Mouse (Mus musculus) large intestine, adult 2 months (tissue): ENCODE results near the gene 2510009E07Rik. TPM values are rescaled to one million over a fixed set of nuclear protein-coding genes. Genes with fewer than 3 reads are reported as not detected.
"Not testable (repeated sequence)": the region's sequence is repeated elsewhere in the genome, so short reads cannot be mapped to it uniquely, and the experiment has no call there.

Experiments
- DNase-seq: peaks from one replicate; pipeline ENCODE4 v3.0.0-alpha.2; 2012; ENCODE audit warnings: low read depth, low spot score
- WGBS: fragments of 180-500 bp; shearing (Covaris S2); methylation state at CpG from one replicate; pipeline ENCODE4 v1.1.7; 2018; 5-methylcytosine and 5-hydroxymethylcytosine counted together
- polyA plus RNA-seq: library from polyadenylated mRNA; depleted of rRNA; stranded (reverse); fragments of >200 nt; gene quantifications from 2 replicates; pipeline ENCODE4 v1.2.3, GENCODE M21; 2012

Gene 2510009E07Rik
- polyA plus RNA-seq, 1 experiment: 5.3 TPM

- DNase-seq: no peak
- 81% methylated on average over 5 of the region's 5 CpGs for WGBS
Measured at GRCm38 (mm10) chr16:21689141-21689540, 5.3 kb downstream of the 2510009E07Rik start.

DNA sequence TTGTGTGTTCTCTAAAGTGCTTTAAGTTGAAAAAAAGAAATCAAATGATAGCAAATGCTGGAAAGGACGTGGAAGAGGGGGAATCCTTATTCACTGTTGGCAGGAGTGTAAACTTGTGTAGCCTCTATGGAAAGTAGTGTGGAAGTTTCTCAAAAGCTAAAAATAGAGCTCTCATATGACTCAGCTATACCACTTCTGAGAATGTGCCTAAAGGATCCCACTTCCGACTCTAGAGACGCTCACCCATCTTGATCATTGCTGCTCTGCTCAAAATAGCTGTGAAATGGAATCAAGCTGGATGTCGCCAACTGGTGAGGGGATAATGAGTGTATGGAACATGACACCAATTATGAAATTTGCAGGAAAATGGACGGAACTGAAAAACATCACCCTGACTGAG is 7.1 kb downstream of the 2510009E07Rik start:
- WGBS: 86% methylated on average over 5 of the region's 5 CpGs
- DNase-seq: no peak

GRCm38 (mm10) chr16:21676791-21677190 is 17.7 kb downstream of the 2510009E07Rik start:
- no peak for DNase-seq
- 91% methylated on average over 7 of the region's 7 CpGs for WGBS

DNA sequence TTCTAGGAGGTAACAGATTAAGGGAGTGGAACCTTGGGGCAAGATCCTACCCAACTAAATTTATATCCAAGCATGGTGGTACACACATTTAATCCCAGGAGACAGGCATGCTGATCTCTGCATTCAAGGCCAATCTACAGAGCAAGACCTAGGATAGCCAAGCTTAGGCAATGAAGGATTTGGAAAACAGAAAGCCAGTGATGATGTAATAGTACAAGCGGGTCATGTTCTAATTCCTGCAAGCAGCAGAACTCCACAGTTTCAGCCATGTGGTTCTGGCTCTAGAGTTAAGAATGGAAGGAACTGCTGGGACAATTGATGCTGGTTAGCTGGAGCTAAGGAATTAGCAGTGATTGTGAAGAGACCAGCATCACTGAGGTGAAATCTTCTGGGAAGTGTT is 20.8 kb downstream of the 2510009E07Rik start:
- not testable (repeated sequence) for DNase-seq

GRCm38 (mm10) chr16:21673046-21673445 is 21.4 kb downstream of the 2510009E07Rik start:
- not testable (repeated sequence) for DNase-seq

More for the DNA sequence above, 20.8 kb downstream of the 2510009E07Rik start:
- WGBS: 93% methylated on average over 1 of the region's 1 CpGs

- DNase-seq: no peak
- 72% methylated on average over 4 of the region's 4 CpGs for WGBS
Measured at GRCm38 (mm10) chr16:21671878-21672277, 22.6 kb downstream of the 2510009E07Rik start.

- no peak for DNase-seq
- 65% methylated on average over 4 of the region's 4 CpGs for WGBS
Measured at GRCm38 (mm10) chr16:21665423-21665986, 29.0 kb downstream of the 2510009E07Rik start.

DNA sequence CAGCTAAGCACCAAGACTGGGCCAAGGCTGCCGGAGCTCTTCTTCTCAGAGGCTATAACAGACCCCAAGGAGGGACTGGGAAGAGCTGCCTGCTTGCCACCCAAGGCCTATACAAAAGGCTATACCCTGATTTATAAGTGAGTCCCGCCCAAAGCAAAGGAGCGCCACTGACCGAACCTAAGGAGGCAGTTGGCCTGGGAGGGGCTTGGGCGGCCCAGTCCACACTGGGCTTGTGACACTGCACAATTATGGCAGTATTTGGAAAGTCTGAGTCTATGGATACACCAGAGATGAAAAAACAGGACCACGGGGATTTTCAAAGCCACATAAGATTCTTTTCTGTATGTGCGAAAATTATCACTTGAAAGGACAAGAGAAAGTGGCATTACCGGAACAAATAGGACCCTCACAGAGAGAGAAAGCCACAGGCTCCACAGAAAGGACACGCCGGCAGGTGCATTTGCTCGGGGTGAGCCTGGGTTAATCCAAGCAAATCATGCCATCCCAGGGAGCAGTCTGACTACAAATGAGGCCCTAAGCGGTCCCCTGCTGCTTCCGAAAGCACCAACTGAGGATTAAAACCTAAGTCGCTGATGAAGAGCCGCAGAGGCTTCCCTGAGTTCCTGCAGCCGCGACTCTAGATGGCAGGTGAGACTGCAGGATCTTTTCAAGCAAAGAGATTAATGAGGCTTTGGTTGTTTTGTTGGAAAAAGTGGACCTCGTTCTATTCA is 29.7 kb downstream of the 2510009E07Rik start:
- WGBS: 76% methylated on average over 18 of the region's 18 CpGs
- DNase-seq: no peak

DNA sequence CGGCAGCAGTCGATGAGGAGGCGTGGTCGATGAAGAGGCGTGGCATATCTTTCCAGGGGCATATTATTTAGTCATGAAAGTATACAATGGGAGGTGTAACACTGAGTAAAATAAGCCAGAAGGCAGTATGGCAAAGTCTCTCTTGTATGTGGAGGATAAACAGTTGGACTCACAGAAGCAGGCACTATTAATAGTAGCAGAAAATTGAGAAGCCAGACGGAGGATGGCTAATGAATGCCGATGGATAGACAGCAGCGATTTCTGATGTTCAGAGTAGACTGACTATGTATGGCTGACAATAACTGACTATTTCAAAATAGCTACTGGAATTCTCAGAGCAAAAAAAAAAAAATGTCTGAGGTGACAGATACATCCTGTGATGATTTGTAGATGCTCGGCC is 38.5 kb downstream of the 2510009E07Rik start:
- DNase-seq: no peak
- 81% methylated on average over 9 of the region's 9 CpGs for WGBS

DNA sequence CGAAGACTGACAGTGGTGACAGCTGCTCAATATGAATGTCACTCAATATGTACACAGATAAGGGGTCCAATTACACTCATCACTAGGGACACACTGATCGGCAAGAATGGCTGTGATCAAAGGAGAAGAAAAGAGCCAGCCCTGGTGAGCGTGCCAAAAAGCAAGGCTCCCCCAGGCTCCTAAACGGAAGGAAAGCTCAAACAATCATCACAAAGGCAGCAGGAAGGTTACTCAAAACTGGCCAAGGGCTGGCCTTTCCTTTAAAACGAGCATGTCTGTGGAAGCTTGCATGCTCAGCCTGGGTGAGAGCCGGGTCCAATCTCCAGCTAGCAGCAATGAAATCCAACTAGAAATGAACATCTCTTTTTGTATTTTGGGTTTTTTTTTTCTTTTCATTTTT is 39.2 kb downstream of the 2510009E07Rik start:
- DNase-seq: no peak
- WGBS: 58% methylated on average over 6 of the region's 6 CpGs

- 89% methylated on average over 5 of the region's 5 CpGs for WGBS
- DNase-seq: no peak
Measured at GRCm38 (mm10) chr16:21654384-21654783, 40.1 kb downstream of the 2510009E07Rik start.

DNA sequence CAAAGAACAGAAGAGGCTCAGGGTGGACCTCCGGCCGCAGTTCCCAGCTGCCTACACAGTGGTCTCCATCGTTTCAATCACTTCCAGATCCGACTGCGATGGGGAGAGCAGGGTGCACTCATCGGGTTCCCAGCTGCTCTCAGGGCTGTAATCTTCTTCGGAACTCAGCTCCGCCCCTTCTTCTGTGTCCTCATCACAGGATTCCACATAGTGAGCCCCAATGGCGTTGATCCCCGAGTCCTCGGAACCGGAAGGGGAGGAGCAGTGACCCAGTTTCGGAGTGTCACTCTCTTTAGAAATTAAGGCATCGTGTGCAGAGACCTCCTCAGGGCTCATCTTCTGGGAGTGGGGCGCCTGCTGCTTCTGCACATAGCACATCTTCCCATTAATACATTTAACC is 41.3 kb downstream of the 2510009E07Rik start:
- 87% methylated on average over 15 of the region's 15 CpGs for WGBS
- no peak for DNase-seq

GRCm38 (mm10) chr16:21651161-21651560 is 43.3 kb downstream of the 2510009E07Rik start:
- DNase-seq: no peak
- 86% methylated on average over 4 of the region's 4 CpGs for WGBS

GRCm38 (mm10) chr16:21650289-21650688 is 44.2 kb downstream of the 2510009E07Rik start:
- no peak for DNase-seq
- WGBS: 87% methylated on average over 3 of the region's 3 CpGs

- DNase-seq: no peak
- WGBS: 81% methylated on average over 4 of the region's 4 CpGs
Measured at GRCm38 (mm10) chr16:21648800-21649199, 45.7 kb downstream of the 2510009E07Rik start.

- no peak for DNase-seq
- 92% methylated on average over 3 of the region's 3 CpGs for WGBS
Measured at GRCm38 (mm10) chr16:21646496-21646895, 48.0 kb downstream of the 2510009E07Rik start.

DNA sequence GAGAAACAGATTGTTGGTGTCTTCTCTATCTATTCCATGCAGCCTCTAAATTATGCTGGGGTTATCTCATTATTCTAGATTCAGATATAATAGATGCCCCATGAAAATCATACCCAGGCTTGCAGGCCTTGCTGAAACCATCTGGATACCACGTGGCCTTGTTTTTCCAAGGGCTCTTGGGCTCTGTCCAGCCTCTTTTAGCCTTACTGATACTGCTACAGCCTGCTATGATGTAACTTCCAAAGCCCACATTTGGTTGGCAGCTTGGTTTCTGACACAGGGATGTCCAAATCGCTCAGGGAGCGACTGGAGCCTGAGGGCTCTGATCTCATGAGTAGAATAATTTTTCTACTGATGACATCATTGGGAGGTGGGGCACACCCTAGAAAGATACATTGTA is 48.5 kb downstream of the 2510009E07Rik start:
- WGBS: 85% methylated on average over 3 of the region's 3 CpGs

GRCm38 (mm10) chr16:21644574-21644973 is 49.9 kb downstream of the 2510009E07Rik start:
- DNase-seq: no peak
- WGBS: 48% methylated on average over 3 of the region's 3 CpGs

More for the DNA sequence above, 48.5 kb downstream of the 2510009E07Rik start:
- DNase-seq: no peak

- peak; percentile 57 for DNase-seq
- 14% methylated on average over 17 of the region's 17 CpGs for WGBS
Measured at GRCm38 (mm10) chr16:21644066-21644561, 50.4 kb downstream of the 2510009E07Rik start.

- 18% methylated on average over 2 of the region's 2 CpGs for WGBS
- DNase-seq: no peak
Measured at GRCm38 (mm10) chr16:21643621-21644041, 50.8 kb downstream of the 2510009E07Rik start.

DNA sequence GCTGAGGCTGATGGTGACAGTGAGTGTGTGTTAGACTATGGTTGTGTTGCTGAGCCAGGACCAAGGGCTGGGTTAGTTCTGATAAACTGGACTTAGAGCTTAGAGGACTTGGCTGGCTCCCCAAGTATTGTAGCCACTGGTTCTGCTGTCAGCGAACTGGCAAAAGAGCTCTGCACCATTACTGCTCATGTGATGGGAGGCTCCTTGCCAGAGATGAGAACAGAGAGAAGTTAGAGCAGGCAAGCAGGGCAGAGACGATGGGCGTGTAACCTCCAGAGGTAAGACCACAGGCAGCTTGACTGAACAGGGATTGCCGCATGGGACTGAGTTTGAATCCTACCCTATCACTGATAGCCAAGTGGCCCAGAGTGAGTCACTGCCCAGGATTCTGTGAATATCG is 51.6 kb downstream of the 2510009E07Rik start:
- WGBS: 80% methylated on average over 5 of the region's 5 CpGs
- no peak for DNase-seq
